Mouse (Mus musculus): ENCODE data around the gene Drc3.
"Not testable (repeated sequence)": the region's sequence is repeated elsewhere in the genome, so short reads cannot be mapped to it uniquely, and the experiment has no call there.

The Drc3 gene

DNA sequence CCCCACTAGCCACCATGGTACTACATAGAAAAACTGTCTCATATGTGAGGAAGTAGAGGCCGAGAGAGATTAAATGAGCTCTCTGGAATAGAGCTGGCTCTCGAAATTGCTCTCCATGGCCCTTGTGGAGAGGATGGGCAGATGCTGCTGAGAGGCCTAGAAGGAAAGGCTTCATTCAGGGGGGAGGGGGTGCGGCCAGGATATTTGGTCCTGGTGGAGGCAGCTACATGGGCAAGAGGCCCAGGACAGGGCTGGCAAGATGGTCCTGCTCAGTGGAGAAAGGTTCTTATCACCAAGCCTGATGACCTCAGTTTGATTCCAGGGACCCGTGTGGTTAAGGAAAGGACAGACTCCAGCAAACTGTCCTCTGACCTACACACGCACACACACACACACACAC lies 32.8 kb downstream of the Drc3 start:
- intact Hi-C loops (cut with DNase I): no loop called here

DNA sequence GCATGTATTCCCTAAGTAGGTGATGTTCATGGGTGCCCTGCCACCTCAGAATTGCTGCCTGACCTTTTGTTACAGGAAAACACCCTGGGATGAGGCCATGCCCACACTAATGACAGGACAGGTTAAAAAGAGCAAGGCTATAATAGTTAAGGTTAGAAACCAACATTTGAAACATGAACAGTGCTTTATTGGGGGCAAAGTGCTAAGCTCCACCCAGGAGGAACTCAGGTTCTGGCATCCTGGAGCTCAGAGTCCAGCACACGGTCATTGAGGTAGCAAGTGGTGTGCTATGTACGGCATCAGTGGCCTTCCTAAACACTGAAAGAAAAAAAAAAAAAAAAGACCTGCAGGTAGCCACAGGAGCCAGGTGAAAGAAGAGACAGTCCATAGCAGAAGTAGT lies 34.8 kb downstream of the Drc3 start:
- intact Hi-C loops (cut with DNase I): no loop called here

DNA sequence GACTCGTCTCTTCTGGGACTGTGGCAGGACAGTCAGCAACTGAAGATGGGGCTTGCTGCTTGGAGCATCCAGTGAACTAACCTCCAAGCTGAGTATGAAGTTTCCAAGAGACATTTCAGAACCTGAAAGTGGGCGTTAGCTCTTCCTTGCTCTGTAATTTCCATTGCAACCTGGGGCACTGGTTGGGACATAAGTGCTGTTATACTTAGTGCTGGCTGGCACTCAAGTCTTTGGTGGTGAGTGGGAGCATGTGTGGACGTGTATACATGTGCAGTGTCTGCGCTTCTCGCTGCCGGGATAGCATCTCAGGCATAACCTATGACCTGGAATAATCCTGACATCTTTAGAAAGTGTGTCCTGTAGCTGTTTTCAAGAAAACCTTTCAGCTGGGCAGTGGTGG lies 38.2 kb downstream of the Drc3 start:
- intact Hi-C loops (cut with DNase I): no loop called here

DNA sequence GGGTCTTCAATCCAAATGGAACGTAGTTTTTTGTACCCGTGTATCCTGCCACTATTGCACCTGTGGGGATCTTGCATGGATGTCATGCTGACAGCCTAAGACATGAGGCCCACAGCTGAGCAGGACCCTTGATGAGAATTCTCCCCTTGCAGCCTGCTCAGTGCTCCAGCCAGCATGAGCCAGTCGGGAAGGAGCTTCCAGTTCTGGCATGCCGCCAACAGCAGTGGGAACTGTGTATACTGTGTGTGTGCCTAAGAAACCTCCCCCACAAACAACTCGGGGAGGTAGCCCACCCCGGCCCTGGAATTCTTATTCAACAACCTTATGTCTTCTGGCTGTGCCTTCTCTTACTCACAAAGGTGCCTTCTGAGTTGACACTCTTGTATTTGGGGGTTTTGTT lies 43.4 kb downstream of the Drc3 start:
- intact Hi-C loops (cut with DNase I): no loop called here

DNA sequence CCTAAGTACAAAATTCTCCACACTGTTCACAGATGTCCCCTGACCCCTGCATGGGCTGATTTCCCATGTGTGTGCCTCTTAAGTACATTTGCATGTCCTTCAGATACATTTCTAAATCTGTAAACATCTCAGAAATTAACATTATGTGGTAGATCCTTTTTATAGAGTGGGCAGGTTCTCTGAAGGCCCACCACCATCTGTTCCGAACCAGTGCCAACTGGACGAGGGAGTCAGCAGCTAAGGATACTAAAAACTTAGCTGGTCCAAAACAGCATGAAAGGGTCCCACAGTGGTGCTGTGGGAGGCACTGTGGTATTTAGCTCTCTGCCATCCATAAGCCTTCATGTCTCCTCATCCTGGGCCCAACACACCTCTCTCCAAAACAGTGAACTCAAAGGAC lies 44.0 kb downstream of the Drc3 start:
- intact Hi-C loops (cut with DNase I): no loop called here

DNA sequence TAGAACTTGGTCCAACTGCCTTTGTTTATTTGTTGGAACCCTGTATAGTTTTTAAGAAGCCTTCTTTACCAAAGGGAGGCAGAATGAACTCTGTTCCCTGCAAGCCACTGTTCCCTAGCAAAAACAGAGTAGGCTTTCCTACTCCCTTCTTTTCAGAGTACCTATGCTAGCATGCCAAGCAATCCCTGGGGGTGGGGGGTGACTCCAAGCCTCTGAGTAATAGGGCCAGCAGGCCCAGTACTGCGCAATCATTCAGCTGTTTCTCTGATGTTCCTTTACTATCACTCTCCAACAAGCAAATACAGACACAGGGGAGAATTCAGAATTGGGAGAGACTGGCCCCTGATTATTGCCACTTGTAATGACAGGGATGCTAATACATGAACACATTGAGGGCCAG lies 53.5 kb downstream of the Drc3 start:
- intact Hi-C loops (cut with DNase I): no loop called here

DNA sequence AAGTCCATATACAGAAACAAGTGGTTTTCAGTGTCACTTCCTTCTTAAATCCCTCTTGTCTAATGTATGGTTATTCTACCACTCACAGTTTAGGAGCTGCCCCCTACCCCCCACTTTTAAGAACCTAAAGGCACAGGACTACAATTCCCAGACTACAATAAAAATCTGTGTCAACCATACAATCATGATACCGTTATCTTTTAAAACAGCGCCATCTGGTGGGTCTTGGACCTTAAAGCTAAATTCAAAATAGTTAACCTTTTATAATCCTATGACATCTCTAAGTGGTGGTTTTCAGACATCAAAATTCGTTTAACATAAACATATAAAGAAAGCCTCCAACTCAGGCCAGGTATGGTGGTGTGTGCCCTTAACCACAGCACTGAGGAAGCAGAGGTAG lies 59.0 kb downstream of the Drc3 start:
- intact Hi-C loops (cut with DNase I): loop anchor here (2.0 to 5.0 kb wide), 6 partner anchors 55 to 325 kb away; no protein-coding TSS in a partner anchor

DNA sequence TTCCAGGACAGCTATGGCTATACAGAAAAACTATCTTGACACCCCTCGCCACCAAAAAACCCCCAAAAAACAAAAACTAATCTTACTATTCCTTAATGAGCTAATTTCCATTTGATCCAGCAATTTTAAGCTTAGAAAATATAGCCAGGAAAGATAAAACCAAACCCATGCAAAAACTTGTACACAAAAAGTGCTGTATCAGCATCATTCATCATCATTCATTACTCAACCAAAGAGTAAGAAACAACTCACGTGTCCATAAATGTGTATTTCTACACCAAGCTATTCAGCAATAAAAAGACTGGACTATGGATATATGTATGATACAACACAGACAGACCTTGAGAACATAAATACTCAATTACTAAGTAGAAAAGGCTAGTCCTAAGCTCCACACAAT lies 59.8 kb downstream of the Drc3 start:
- intact Hi-C loops (cut with DNase I): loop anchor here (2.0 to 5.0 kb wide), 6 partner anchors 56 to 326 kb away; no protein-coding TSS in a partner anchor

DNA sequence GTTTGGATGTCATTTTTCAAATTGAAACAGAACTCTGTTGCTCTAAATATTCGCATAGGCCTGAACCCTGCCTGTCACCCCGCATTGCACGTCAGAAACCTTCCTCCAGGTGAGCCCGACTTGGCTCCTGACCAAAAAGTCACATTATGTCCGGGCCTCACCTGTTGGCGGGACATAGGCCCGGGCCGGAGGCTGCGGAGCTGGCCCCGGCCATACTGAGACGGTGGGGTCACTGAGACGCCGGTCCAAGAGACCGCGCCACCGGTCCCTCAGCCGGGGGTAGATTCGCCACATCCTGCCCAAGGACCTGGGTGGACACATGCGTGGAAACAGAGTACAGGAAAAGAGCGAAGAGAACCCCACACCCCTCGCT lies 63.4 kb downstream of the Drc3 start:
- intact Hi-C loops (cut with DNase I): no loop called here

DNA sequence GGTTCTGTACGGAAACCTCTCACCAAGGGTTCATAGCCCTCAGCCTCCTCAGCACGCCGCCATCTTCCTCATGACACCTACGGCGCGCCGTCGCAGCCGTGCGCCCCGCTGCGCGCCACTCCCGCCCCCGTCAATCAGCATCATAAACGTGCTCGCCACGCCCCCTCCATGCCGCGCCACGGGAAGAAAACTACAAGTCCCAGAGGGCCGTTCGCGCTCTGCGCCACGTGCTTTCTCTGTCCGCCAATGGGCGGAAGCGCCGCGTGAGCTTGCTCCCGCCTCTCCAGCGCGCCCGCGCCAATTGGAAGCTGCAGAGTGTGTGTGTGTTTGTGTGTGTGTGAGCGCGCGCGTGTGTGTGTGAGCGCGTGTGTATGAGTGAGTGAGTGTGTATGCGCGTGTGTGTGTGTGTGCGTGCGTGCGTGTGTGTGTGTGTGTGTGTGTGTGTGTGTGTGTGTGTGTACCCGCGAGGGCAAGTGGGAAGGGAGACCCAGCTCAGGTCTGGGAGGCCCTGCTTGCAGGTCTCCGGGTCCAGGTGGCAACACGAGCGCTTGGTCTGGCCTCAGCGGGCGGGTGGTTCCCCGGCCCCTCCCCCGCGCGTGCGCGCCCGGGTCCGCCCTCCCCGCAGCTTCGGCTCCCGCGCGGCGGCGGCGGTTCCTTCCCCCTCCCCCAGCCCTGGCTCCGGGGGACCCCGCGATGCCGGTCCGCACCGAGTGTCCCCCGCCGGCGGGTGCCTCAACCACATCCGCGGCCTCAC lies 64.0 kb downstream of the Drc3 start, which contains the start of gene Gid4:
Gene Gid4 (plus strand): TSS at position 183 of the 754 bp plus-strand sequence.
- intact Hi-C loops (cut with DNase I): no loop called here

DNA sequence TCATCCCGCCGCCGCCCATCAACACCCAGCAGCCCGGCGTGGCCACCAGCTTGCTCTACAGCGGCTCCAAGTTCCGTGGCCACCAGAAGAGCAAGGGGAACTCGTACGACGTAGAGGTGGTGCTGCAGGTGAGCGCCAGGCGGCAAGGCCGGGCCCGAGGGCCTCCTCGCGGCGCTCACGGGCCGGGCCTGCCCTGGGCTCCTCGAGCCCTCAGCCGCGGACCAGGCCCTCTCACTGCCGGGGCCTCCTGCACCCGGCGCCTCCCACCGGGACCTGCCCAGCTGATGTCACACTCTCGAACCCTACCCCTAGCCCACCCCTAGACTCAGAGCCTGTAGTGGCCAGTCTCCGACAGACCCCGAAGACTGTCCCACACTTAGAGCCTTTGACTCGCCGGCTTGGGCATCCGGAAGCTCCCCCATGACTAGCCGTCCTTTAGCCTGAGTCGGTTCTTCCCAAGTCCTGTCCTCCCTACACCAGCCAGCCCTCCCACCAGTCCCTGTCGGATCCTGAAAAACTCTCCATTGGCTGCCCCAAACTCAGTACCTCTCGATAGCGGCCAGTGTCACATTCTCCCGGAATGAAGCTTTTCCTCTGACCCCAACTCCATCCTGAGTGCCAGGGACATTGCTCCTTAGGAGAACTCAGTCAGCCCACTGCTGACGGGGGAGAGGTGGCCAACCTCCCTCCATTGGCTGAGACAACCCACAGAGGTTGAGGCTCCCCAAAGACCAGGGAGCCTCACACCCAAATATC lies 64.8 kb downstream of the Drc3 start, which contains the start of gene Atpaf2:
Gene Atpaf2 (minus strand): TSS at position 741 of the 756 bp plus-strand sequence.
- intact Hi-C loops (cut with DNase I): no loop called here

DNA sequence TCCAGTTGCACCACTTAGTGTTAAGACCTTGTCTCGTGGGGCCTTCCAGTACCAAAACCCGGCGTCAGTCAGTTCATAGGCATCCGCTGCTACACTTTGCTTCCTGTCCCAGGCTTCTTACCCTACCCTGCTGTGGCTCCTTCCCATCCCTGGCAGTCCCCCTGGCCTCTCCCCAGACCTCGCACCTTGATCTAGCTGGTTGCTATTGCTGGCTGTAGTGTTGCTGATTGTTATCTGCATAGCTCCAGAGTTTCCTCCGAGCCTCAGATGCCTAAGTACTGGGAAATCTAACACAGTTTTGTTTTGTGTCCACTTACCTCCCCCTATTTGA lies 65.3 kb downstream of the Drc3 start:
- intact Hi-C loops (cut with DNase I): no loop called here

DNA sequence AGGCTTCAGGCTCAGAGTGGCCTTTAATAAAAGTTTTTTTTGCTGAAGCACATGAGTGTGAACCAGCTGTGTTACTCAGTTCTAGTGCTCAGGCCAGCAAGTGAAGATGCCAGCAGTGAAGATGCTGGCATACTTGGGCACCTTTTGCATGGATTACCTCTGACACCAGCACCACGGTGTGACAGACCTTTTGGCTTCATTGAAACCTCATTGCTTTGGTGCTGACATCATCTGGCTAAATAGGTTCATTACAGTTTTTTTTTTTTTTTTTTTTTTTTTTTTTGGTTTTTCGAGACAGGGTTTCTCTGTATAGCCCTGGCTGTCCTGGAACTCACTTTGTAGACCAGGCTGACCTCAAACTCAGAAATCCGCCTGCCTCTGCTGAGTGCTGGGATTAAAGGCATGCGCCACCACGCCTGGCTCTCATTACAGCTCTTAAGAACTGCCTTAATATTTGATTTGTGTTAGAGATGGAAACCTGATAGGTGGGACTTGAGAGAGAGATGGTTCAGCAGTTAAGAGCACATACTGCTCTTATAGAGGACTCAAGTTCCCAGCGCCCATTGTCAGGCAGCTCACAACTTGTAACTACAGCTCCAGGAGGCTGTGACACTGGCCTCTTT lies 69.0 kb downstream of the Drc3 start:
- intact Hi-C loops (cut with DNase I): no loop called here

DNA sequence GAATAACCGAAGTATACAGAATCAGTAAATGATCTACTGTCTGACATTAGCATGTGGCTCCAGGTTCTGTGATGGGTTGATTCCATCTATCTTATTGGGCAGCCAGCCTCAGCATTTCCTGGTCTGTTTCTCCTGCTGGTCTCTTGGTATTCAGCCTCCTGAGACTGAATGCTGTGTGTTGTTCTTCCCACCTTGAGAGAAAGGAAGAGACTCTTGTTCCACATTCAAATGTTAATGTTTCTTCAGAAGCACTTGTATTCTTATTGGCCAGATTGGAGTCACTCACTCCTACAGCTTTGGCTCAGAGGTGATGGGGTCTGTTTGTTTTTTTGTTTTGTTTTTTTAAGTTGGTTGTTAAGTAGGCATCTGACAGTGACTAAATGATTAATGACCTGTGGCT lies 69.9 kb downstream of the Drc3 start:
- intact Hi-C loops (cut with DNase I): no loop called here

DNA sequence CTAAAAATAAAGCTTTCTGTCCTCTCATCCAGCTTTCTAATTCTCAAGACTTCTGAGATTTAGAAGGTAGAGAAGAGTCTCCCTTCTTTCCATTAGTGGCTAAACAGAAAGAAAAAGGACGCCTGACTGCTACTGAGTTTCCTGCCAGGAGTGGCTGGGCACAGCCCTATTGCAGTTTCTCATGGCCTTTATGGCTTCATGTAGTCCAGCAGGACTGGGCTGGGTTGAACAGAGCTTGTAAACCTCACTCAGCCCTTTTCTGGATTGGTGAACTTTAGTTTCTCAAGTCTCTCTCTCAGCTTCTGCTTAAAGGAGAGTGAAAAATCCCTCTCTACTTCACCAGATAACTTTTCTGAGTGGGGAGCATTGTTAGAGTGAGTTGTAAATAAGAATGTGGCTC lies 73.3 kb downstream of the Drc3 start:
- intact Hi-C loops (cut with DNase I): no loop called here

DNA sequence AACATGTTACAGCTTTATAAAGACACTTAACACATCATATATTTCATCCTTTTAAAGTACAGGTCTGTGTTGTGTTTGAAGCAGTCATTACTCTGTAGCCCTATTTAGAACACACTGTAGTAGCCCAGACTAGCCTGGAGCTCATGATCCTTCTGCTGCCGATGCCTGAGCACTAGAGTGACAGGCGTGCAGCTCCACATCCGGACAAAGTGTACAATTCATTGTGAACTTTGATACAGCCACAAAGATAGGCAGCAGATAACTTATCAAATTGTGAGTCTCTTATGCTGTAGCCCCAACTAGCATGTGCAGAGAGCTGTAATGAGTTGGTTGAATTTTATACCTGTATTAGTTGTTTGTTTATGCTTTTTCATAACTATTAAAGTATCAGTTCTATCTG lies 74.5 kb downstream of the Drc3 start:
- intact Hi-C loops (cut with DNase I): no loop called here

DNA sequence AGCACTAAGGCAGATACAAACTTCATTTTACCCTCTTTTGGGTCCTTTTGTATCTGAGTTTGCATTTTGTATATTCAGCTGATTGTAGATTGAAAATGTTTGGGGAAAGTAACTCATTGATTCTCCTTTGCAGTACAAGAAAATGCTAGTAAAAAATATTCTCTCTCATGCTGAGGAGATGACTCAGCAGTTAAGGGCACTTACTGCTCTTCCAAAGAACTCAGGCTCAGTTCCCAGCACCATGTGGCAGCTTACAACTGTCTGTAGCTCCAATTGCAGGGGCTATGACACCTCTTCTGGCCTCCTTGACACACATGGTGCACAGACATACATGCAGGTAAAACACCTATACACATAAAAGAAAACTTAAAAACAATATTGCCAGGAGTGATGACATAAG lies 80.4 kb downstream of the Drc3 start:
- intact Hi-C loops (cut with DNase I): no loop called here

DNA sequence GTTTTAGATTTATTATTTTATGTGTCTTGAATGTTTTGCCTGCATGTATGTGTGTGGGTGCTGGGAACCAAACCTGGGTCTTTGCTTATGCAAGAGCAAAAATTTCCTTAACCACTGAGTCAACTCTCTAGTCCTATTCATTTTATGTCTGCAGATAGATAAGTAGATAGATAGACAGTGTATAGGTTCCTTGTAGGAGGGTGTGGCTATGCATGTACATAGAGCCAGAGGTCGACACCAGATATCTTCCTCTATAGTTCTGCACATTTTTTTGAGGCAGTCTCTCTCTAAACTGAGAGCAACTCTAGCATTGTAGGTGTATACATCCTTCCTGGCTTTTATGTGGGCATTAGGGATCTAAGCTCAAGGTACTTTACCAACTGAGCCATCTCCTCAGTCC lies 82.0 kb downstream of the Drc3 start:
- intact Hi-C loops (cut with DNase I): no loop called here

DNA sequence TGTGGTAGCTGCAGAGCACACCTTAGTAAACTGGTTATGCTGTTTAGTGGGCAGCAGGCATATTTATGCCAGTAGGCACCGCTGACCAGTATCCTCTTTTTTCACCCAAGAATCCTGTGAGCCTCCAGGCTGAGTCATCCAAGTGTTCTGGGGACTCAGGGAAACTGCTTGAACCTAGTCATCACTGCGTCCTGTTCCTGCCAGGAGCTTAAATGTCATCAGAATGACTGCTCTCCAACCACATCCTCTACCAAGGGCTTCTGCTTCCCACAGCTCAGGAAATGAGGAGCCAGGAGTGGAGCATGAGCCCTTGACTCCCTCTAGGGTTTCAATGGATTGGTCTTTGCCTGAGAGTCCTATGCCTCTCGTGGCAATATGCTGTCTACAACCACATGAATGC lies 83.5 kb downstream of the Drc3 start:
- intact Hi-C loops (cut with DNase I): no loop called here

DNA sequence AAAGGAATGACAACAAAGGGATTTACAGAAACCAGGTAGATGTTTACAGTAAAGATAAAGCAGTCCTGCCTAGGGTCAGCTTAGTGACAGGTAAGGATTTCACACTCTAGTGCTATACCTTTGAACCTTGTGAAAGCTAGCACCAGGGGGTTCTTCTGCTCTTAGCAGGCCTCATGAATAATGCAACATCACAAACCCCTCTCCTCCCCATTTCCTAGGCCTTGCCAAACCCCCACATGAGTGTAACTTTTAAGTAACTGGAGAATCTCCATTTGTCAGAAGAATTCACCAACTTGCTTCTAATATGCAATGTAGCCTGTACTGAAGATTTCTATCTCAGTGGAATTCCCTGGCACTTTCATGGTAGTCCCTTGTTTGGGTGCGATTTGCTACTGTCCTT lies 86.5 kb downstream of the Drc3 start:
- intact Hi-C loops (cut with DNase I): not testable (repeated sequence)

DNA sequence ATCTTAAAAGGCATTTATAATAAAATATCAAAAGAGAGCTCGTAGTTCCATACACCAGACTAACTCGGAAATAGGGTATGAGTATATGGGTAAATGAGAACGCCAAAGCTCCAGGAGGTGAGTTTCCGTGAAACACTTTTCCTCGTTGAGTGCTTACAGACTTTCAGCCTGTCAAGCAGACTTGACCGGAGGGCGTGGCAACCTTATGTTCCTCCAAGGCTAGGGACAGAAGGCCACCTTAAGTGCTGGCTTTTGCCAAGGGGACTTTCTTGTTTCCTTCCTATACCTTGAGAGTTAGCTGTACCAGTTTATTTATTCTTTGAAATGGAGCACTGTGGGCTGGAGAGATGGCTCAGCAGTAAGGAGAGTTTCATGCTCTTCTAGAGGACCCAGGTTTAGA lies 87.0 kb downstream of the Drc3 start:
- intact Hi-C loops (cut with DNase I): no loop called here

DNA sequence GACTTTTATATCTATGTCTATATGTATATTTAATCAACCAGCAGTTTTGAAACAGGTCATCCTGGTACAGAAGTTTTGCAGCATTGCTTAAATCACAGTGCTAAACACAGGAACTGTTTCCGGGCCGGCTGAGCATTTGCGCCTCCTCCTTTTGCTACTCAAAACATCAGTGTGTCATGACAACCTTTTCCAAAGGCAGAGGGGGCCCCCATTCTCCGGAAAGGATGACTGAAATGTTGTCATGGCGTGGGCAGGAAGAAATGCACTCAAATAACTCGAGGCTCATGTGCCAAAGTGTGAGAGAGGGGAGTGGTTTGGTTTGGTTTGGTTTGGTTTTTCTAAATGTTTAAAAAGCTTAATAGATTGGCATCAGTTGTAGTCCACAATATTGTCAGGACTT lies 89.8 kb downstream of the Drc3 start:
- intact Hi-C loops (cut with DNase I): no loop called here

All from adrenal gland (tissue).